Mouse (Mus musculus) mouse embryonic stem cell (cell line): ENCODE data around the gene Lysmd1.

Experiments
- in situ Hi-C, 2 experiments: fragments of 300-500 bp; cut with MboI; formaldehyde crosslinking; loops; 1 replicate in 1 of 2; 3 replicates in 1 of 2; pipeline ENCODE4 v1.14.3; 2019 to 2020; ENCODE audit warnings: low sequenced_read_pairs in 2 of 2, low pct_unique_long_range_greater_than_20kb in 1 of 2, mixed read lengths in 1 of 2; ENCODE audit not compliant: unreplicated experiment in 1 of 2

Gene Lysmd1

DNA sequence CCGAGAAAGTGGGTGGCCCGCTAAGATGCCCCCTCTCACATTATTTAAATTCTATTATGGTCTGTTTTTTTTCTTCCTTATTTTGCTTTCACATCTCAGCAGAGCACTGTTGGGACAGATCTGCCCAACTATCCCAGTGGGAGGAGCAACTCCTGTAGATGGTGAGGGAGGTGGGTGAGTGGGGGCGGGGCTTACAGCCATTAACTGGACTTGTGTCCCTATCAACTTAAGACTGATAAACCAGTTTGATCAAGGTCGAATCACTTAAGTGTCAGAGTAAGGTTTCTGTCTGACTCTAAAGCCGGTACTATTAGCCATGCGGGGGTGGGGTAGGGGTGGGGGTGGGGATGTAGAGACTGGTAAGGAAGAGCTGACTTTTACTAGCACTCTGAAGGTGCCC is 1.1 kb downstream of the Lysmd1 start:
- in situ Hi-C loops: no loop called here

GRCm38 (mm10) chr3:95135433-95136052 is 1.7 kb downstream of the Lysmd1 start:
- in situ Hi-C loops: no loop called here

- in situ Hi-C loops: no loop called here
These were observed 2.4 kb downstream of the Lysmd1 start for GRCm38 (mm10) chr3:95136336-95136735.

DNA sequence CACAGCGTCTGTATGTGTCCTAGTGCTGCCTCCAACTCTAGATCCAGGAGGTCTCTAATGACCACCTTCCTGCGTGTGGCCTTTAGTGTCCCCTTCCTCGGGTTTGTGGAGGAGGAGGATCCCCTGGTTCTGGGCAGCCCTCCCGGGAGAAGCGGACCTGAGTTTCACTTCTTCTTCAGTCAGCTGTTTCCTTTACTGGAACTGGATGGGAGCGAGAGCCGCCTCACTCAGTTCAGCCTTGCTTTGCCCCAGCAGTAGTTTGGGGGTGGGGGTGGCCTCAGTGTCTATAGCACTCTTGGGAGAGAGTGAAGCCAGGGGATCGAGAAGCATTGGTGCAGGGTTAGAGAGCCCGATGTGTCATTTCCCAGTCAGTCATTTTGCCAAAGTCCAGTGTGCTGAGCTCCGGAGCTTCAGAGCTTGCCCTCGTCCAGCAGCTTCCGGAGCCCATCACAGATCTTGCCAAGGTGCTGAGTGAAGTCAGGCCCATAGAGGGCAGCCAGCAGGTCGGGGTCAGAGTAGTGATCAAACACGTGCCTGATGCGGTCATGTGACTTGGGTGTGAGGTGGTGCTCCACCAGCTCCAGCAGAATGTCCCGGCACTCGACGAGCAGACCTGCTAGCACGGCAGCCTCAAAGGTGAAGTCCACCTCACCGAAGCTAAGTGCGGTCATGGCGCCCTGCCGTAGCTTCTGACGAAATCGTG is 5.8 kb downstream of the Lysmd1 start:
- in situ Hi-C loops: no loop called here

- in situ Hi-C loops: no loop called here
These were observed 6.4 kb downstream of the Lysmd1 start for GRCm38 (mm10) chr3:95140289-95140595.

DNA sequence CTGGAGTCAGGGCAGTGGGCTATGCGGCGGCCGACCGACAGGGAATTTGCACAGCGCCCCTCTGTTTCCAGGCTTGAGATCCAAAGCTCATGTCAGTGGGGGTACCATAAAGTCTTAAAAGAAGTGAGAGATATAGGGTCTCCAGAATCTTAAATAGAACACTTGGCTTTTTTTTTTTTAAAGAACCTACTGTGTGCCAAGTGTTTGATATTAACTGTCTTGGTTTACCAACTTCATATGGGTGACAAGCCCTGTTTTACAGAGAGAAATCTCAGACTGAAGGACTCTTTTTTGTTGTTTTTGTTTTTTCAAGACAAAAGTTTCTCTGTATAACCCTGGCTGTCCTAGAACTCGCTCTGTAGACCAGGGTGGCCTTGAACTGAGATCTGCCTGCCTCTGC is 6.9 kb downstream of the Lysmd1 start:
- in situ Hi-C loops: no loop called here

DNA sequence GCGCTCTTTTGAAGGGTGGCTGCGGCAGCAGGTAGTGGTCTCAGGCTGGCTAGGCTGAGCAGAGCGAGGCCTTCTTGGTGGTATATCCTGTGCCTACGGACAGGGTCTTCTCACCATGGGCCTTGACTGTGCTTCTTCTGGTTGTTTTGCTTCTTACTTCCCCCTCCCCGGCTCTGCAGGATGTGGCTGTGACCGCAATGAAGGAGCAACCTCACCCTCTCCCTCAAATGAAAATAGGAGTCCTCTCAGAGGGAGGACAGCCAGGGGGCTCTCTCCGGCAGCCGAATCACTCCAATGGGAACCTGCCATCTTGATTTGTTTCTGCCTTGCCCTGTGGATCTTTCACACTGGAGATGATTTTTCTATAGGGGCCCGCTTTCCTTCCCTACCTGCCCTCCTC is 7.6 kb downstream of the Lysmd1 start:
- in situ Hi-C loops: no loop called here

DNA sequence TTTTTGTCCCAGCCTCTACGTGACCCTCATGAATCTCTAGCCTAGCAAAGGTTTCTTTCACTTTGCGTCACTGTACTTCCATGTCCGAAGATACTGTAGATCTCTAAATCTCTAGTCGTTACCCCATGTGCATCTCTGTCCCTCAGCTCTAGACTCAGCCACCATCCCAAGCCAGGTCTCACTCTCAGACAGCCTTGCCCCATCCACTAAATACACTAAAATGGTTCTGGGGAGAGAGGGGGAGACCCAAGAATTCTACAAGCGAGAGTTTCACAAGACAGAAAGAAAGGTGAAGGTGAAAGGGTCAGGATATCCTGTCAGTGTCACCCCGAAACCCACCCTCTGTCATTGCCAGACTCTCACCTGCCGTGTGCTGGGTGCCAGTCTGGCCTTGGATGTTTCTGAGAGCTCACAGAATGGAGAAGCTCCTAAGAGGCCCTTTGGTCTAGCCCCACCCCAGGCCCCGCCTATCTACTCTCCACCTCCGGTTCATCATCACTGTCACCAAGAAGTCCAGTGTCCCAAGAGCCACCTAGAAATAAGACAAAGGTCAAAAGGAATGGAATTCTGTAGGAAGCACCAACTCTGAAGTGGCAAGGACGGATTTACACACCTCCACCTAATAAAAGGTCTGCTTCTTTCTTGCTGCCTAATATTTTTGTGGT is 8.2 kb downstream of the Lysmd1 start, which contains the start of gene Tnfaip8l2:
Gene Tnfaip8l2 (minus strand): TSS at position 409 of the 665 bp plus-strand sequence.
- in situ Hi-C loops: no loop called here

- in situ Hi-C loops: no loop called here
These were observed 8.7 kb downstream of the Lysmd1 start for GRCm38 (mm10) chr3:95142617-95143011.

- in situ Hi-C loops: no loop called here
These were observed 14.0 kb downstream of the Lysmd1 start for GRCm38 (mm10) chr3:95147924-95148323.

GRCm38 (mm10) chr3:95153874-95154273 is 20.0 kb downstream of the Lysmd1 start:
- in situ Hi-C loops: no loop called here

DNA sequence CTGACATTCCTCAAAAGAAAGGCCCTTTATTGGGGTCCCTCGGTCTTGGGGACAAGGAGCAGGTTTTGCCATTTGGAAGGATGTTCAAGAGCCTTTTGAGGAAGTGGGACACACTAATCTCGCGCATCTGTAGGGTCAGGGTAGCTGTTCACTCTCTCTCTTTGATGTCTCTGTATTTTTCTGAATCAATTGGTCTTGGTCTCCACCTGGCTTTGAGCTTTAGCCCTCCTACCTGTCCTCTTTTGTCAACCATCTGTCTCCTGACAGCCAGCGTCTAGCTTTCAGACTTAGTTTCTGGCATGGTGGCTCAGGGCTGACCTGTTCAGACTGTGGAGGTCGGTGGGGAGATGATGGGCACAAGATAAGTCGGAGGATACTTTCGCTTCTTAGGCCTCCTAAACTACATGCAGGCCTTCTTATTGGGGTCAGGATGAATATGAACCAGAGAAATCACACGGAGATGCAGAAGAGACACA is 25.7 kb downstream of the Lysmd1 start:
- in situ Hi-C loops: no loop called here

GRCm38 (mm10) chr3:95159987-95160963 is 26.4 kb downstream of the Lysmd1 start, which contains the start of gene Sema6c:
Sema6c (plus strand) TSS chr3:95160457.
- in situ Hi-C loops: no loop called here

DNA sequence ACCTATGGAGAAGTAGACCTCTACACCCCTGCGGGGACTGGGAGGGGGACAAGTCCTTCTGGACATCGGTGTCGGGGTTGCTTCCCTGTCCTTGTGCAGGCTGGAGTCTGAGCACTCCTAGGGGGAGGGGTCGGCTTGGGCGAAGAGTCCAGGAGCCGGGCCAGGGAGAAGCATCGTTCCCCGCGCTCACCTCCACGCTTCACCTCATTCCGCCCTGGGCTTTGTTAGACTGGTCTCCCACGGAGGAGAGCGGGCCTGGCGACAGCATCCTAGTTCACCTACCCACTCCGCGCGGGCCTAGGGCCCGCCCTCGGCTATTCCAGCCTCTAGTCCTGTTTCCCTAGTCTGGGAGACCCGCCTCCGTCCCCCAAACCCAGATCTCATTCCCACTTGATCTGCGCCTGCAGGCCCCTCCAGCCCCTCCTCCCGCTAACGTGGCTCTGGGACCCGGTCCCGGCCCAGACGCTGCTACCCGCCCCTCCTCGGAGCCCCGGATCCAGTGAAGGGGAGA is 27.2 kb downstream of the Lysmd1 start:
- in situ Hi-C loops: no loop called here

DNA sequence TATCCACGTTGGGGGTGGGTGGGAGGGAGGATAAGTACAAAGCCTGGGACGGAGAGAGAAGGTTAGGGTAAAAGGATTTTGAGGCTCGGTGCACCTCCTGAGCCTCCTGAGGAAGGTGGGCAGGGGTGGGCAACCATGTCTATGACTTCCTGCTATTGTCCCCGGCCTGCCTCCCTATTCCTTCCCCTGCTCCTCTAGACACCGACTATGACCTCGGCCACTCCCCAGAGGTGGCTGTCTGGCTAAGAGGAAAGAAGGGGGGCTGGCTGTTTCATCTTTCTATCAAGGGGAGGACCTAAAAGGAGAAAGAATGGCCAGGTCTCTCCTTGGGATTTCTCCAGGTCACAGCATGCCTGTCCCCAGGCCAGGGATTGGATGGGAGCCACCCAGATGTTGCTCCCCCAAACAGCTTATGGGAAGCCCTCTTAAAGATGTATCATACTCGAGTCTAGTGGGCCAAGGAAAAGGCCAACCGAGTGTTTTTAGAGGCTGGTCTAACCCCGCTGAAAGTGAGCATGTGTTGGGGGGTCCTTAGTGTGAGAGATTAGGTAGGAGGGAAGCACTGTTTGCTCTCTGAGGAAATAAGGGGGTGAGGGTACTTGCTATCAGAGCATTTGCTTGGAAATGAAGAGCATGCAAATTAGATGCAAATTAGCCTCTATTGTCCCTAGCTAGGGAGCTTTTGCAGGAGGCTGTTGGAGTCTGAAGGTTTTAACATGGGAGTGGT is 27.9 kb downstream of the Lysmd1 start:
- in situ Hi-C loops: no loop called here

DNA sequence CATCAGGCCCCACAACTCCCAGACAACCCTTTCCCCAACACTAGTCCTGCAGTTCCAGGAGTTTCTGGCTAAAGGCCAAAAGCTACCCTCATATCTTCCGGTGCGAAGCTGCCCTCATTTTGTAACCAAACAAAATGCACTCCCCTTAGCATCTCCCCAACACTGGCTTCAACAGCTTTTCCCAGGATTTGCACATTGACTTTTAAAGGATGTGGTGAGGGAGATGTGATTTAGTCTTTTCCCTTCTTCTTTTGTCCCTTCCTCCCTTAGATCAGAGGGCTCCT is 28.4 kb downstream of the Lysmd1 start:
- in situ Hi-C loops: no loop called here

DNA sequence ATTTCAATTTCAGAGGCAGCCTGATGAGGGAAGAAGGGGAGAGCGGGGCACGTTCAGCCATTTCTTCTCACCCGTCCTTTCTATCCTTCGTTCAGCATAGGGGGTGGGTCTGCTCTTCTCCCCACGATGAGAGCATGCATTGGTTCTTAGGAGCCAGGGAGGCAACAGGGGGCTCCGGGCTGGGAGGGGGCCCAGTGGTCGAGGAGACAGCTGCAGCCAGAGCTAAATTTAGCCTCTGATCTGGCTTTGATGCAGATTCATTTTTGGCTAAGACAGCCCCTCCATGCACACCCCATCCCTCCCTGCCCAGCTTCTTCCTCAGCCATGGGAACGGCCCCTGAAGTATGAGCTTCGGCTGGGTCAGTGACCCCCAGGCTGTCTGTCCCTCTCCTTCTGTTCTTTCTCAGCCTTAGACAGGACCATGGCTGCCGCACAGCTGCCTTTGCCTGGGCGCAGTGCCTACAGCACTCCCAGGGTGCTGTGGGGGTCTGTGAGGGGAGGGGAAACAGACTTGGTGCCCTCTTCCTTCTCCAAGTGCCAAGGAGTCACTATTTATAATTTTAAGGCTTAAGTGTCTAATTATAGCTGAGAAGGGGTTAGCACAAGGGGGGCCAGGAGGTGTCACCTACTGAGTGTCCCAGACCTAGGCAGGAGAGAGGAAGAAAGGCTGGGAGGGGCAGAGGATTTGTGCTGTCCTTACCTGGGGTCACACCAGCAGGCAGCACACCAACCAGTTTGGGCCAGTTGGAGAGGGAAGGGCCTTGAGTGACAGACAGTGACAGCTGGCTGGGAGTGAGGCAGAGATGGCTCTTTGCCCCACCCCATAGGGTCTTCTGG is 29.7 kb downstream of the Lysmd1 start:
- in situ Hi-C loops: no loop called here
